Mouse (Mus musculus) hindbrain, embryonic 13.5 days (tissue): Measurements from ENCODE around the gene Ube2e1. TPM values are rescaled to one million over a fixed set of nuclear protein-coding genes. Genes with fewer than 3 reads are reported as not detected.

Experiments used
- ATAC-seq: fragments of 200-750 bp; cut with Nextera tagmentation; 2 replicates; pipeline ENCODE4 v1.8.0; 2017; ENCODE audit warnings: moderate TSS enrichment; ENCODE audit not compliant: low FRiP score
- H3K27ac ChIP-seq: fragments of 300-500 bp; sonication (generic); 2 replicates; pipeline ENCODE4 v1.5.1; 2015; ENCODE audit warnings: inconsistent platforms, mild to moderate bottlenecking, moderate library complexity
- H3K27me3 ChIP-seq: fragments of 300-500 bp; sonication (generic); 2 replicates; pipeline ENCODE4 v1.6.1; 2015; ENCODE audit warnings: mild to moderate bottlenecking, inconsistent platforms
- H3K36me3 ChIP-seq: fragments of 300-500 bp; sonication (generic); 2 replicates; pipeline ENCODE4 v1.6.1; 2015; ENCODE audit warnings: mild to moderate bottlenecking, inconsistent platforms
- H3K4me1 ChIP-seq: fragments of 300-500 bp; sonication (generic); replicated peaks from 2 replicates; pipeline ENCODE4 v1.6.1; 2015; ENCODE audit warnings: inconsistent platforms
- H3K4me2 ChIP-seq: fragments of 300-500 bp; sonication (generic); 2 replicates; pipeline ENCODE4 v1.6.1; 2015; ENCODE audit warnings: inconsistent platforms, mild to moderate bottlenecking, moderate library complexity
- H3K4me3 ChIP-seq: fragments of 300-500 bp; sonication (generic); 2 replicates; pipeline ENCODE4 v1.5.1; 2015; ENCODE audit warnings: mild to moderate bottlenecking, inconsistent platforms
- H3K9ac ChIP-seq: fragments of 300-500 bp; sonication (generic); 2 replicates; pipeline ENCODE4 v1.6.1; 2015; ENCODE audit warnings: mild to moderate bottlenecking, inconsistent platforms
- H3K9me3 ChIP-seq: fragments of 300-500 bp; sonication (generic); 2 replicates; pipeline ENCODE4 v1.6.1; 2016; ENCODE audit warnings: inconsistent platforms
- WGBS: fragments of 180-500 bp; shearing (Covaris S2); methylation state at CpG from one replicate; pipeline ENCODE4 v1.1.7; 2015; 5-methylcytosine and 5-hydroxymethylcytosine counted together
- polyA plus RNA-seq: library from polyadenylated mRNA; unstranded; fragments of >200 nt; fragmentation: Nextera tagmentation; extraction: Ambion mirVana; gene quantifications from 2 replicates; pipeline ENCODE4 v1.2.1, GENCODE M21; 2015

The Ube2e1 gene
- polyA plus RNA-seq, 1 experiment from 2014 or later, result 228 TPM

- no peaks in the 10 kb centered on the region for H3K27me3 ChIP-seq
- 0 out of 2 replicates have a peak, but pooled peaks have one; percentile 8 for ATAC-seq
- no peaks in the 10 kb centered on the region for H3K9me3 ChIP-seq
- no peak overlapping the region for H3K9ac ChIP-seq
- H3K36me3 ChIP-seq, result peaks cover 8% of the 10 kb centered on the region; the same call in 1 of the 2 replicates
- no peak overlapping the region for H3K27ac ChIP-seq
- 87% methylated on average over 3 of the region's 3 CpGs for WGBS
- H3K4me1 ChIP-seq, result 0 out of 2 replicates have a peak, but pooled peaks cover 4% of the 10 kb centered on the region
- H3K4me2 ChIP-seq, result no peak overlapping the region
- H3K4me3 ChIP-seq, result no peak overlapping the region
These were observed 28.9 kb downstream of the Ube2e1 start for GRCm38 (mm10) chr14:18302750-18303149.

GRCm38 (mm10) chr14:18301591-18301990 lies 30.1 kb downstream of the Ube2e1 start:
- Histone ChIP-seq H3K36me3 (peaks cover 8% of the 10 kb centered on the region; the same call in 1 of the 2 replicates), H3K4me1 (0 out of 2 replicates have a peak, but pooled peaks cover 4% of the 10 kb centered on the region), H3K9me3 (no peaks in the 10 kb centered on the region), H3K27me3 (no peaks in the 10 kb centered on the region), H3K9ac (no peak overlapping the region), H3K4me3 (no peak overlapping the region), H3K27ac (no peak overlapping the region), H3K4me2 (no peak overlapping the region)
- 85% methylated on average over 3 of the region's 3 CpGs for WGBS
- ATAC-seq, result no peak

DNA sequence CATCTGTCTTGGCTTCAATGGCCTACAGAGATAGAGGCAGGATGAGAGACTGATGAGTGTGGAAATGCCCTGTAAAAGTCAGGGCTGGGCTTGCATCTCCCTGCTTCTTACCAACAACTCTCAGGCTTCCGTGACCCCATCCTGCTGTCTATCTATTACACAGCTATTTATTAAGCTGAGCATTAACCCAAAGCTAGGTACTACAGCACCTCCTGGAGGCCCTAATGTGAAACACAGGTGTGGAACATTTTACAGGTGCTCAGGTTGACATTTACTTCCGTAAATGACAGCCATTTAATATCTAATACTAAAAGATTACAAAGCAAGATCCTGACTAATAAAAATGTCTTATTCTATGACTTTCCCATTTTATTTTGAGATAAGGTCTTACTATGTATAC lies 31.0 kb downstream of the Ube2e1 start:
- Histone ChIP-seq H3K4me3 (no peak overlapping the region), H3K4me2 (no peak overlapping the region), H3K4me1 (0 out of 2 replicates have a peak, but pooled peaks cover 4% of the 10 kb centered on the region), H3K27ac (no peak overlapping the region), H3K36me3 (peaks cover 3% of the 10 kb centered on the region; the same call in 1 of the 2 replicates), H3K9me3 (no peaks in the 10 kb centered on the region), H3K27me3 (no peaks in the 10 kb centered on the region), H3K9ac (no peak overlapping the region)
- WGBS, result 94% methylated on average over 2 of the region's 2 CpGs
- ATAC-seq, result no peak

- H3K36me3 ChIP-seq, result no peaks in the 10 kb centered on the region
- ATAC-seq, result no peak
- H3K9me3 ChIP-seq, result no peaks in the 10 kb centered on the region
- H3K9ac ChIP-seq, result no peak overlapping the region
- 92% methylated on average over 2 of the region's 2 CpGs for WGBS
- no peak overlapping the region for H3K4me2 ChIP-seq
- no peak overlapping the region for H3K4me3 ChIP-seq
- no peaks in the 10 kb centered on the region for H3K27me3 ChIP-seq
- H3K27ac ChIP-seq, result no peak overlapping the region
- 0 out of 2 replicates have a peak, but pooled peaks cover 4% of the 10 kb centered on the region for H3K4me1 ChIP-seq
These were observed 32.8 kb downstream of the Ube2e1 start for GRCm38 (mm10) chr14:18298874-18299273.

- WGBS, result 93% methylated on average over 2 of the region's 2 CpGs
- no peak overlapping the region for H3K9ac ChIP-seq
- H3K27me3 ChIP-seq, result no peaks in the 10 kb centered on the region
- H3K36me3 ChIP-seq, result no peaks in the 10 kb centered on the region
- no peak overlapping the region for H3K27ac ChIP-seq
- ATAC-seq, result no peak
- H3K4me3 ChIP-seq, result no peak overlapping the region
- H3K9me3 ChIP-seq, result no peaks in the 10 kb centered on the region
- H3K4me2 ChIP-seq, result no peak overlapping the region
- H3K4me1 ChIP-seq, result 0 out of 2 replicates have a peak, but pooled peaks cover 4% of the 10 kb centered on the region
These were observed 34.2 kb downstream of the Ube2e1 start for GRCm38 (mm10) chr14:18297441-18297840.

- no peak overlapping the region for H3K4me3 ChIP-seq
- no peaks in the 10 kb centered on the region for H3K9me3 ChIP-seq
- no peaks in the 10 kb centered on the region for H3K4me1 ChIP-seq
- H3K9ac ChIP-seq, result no peak overlapping the region
- H3K27me3 ChIP-seq, result no peaks in the 10 kb centered on the region
- H3K36me3 ChIP-seq, result no peaks in the 10 kb centered on the region
- 91% methylated on average over 3 of the region's 3 CpGs for WGBS
- H3K4me2 ChIP-seq, result no peak overlapping the region
- no peak for ATAC-seq
- H3K27ac ChIP-seq, result no peak overlapping the region
These were observed 39.1 kb downstream of the Ube2e1 start for GRCm38 (mm10) chr14:18292578-18292977.

DNA sequence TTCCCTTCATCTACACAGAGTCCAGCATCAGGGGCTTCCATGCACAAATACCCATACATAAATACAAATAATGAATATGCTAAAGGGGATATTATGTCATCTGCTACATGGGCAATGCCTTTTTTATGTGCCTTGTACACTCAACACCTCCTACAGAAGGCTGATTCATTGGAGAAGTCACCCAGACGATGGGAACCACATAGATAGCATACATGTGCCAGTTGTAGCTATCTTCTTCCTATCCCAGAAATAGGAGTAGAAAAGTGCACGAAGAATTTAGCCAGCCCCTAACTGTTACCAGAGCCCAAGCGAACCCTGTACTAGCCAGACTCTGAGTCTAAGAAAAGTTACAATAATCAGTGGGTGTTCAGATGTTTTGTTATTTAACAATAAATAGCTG lies 39.5 kb downstream of the Ube2e1 start:
- Histone ChIP-seq H3K27me3 (no peaks in the 10 kb centered on the region), H3K9me3 (no peaks in the 10 kb centered on the region), H3K27ac (no peak overlapping the region), H3K4me3 (no peak overlapping the region), H3K9ac (no peak overlapping the region), H3K4me2 (no peak overlapping the region), H3K4me1 (no peaks in the 10 kb centered on the region), H3K36me3 (no peaks in the 10 kb centered on the region)
- WGBS, result 91% methylated on average over 3 of the region's 3 CpGs
- ATAC-seq, result no peak

- ATAC-seq, result no peak
- 84% methylated on average over 2 of the region's 2 CpGs for WGBS
- Histone ChIP-seq H3K4me1 (no peaks in the 10 kb centered on the region), H3K9ac (no peak overlapping the region), H3K4me3 (no peak overlapping the region), H3K27ac (no peak overlapping the region), H3K27me3 (no peaks in the 10 kb centered on the region), H3K36me3 (peaks cover 3% of the 10 kb centered on the region; the same call in 1 of the 2 replicates), H3K9me3 (no peaks in the 10 kb centered on the region), H3K4me2 (no peak overlapping the region)
These were observed 44.3 kb downstream of the Ube2e1 start for GRCm38 (mm10) chr14:18287391-18287790.

DNA sequence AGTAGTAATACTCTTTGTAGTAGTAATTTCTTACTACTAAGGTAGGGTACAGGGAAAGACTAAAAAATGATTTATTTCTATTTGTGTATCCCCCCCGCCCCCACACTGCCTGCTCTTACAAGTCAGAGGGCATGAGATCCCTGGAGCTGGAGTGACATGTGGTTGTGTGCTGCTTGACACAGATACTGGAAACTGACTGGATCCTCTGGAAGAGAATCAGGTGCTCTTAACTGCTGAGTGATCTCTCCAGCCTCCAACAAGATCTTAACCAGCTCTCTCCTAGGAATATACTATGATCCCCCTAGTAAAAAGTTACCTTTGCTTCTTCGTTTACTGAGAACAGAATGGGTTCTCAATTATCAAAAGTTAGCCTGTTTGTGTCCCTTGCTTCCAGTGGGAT lies 45.2 kb downstream of the Ube2e1 start:
- no peak for ATAC-seq
- no peaks in the 10 kb centered on the region for H3K27me3 ChIP-seq
- H3K27ac ChIP-seq, result no peak overlapping the region
- no peak overlapping the region for H3K9ac ChIP-seq
- H3K4me2 ChIP-seq, result no peak overlapping the region
- no peaks in the 10 kb centered on the region for H3K4me1 ChIP-seq
- peaks cover 10% of the 10 kb centered on the region; the same call in 1 of the 2 replicates for H3K36me3 ChIP-seq
- no peak overlapping the region for H3K4me3 ChIP-seq
- 93% methylated on average over 2 of the region's 2 CpGs for WGBS
- H3K9me3 ChIP-seq, result no peaks in the 10 kb centered on the region

DNA sequence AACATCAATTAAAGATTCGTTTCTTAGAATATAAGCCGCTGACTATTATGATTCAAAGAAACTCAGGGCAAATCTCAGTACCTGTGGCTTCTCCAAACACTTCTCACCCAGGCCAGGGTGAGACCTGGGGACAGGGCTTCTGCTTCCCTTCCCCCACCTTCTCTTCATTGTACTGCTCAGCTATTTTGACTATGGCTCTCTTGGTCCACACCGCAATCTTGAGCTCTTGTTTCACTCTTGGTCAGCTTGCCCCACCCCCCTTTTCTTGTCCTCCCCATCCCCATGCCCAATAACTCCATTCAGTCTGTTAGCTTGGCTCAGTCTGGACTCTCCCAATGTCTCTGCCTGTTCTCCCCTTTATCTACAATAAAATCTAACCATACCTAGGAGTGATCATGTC lies 46.2 kb downstream of the Ube2e1 start:
- Histone ChIP-seq H3K4me2 (no peak overlapping the region), H3K9ac (no peak overlapping the region), H3K4me1 (0 out of 2 replicates have a peak, but pooled peaks cover under 1% of the 10 kb centered on the region), H3K9me3 (no peaks in the 10 kb centered on the region), H3K27me3 (no peaks in the 10 kb centered on the region), H3K36me3 (peaks cover 14% of the 10 kb centered on the region), H3K27ac (no peak overlapping the region), H3K4me3 (no peak overlapping the region)
- WGBS, result 97% methylated on average over 3 of the region's 3 CpGs
- ATAC-seq, result no peak

- peak; percentile 36; the same call in 1 of the 2 replicates for ATAC-seq
- WGBS, result 86% methylated on average over 2 of the region's 2 CpGs
- Histone ChIP-seq H3K4me2 (no peak overlapping the region), H3K36me3 (peaks cover 20% of the 10 kb centered on the region), H3K27ac (no peak overlapping the region), H3K9ac (no peak overlapping the region), H3K27me3 (no peaks in the 10 kb centered on the region), H3K4me3 (no peak overlapping the region), H3K4me1 (0 out of 2 replicates have a peak, but pooled peaks cover 2% of the 10 kb centered on the region), H3K9me3 (no peaks in the 10 kb centered on the region)
These were observed 47.1 kb downstream of the Ube2e1 start for GRCm38 (mm10) chr14:18284581-18284980.

GRCm38 (mm10) chr14:18280375-18280774 lies 51.3 kb downstream of the Ube2e1 start:
- Histone ChIP-seq H3K9me3 (no peaks in the 10 kb centered on the region), H3K4me1 (0 out of 2 replicates have a peak, but pooled peaks cover 2% of the 10 kb centered on the region), H3K27ac (no peak overlapping the region), H3K9ac (no peak overlapping the region), H3K4me3 (no peak overlapping the region), H3K27me3 (no peaks in the 10 kb centered on the region), H3K4me2 (no peak overlapping the region), H3K36me3 (peaks cover 53% of the 10 kb centered on the region)
- 74% methylated on average over 5 of the region's 5 CpGs for WGBS
- no peak for ATAC-seq

GRCm38 (mm10) chr14:18274526-18274925 lies 57.1 kb downstream of the Ube2e1 start:
- H3K36me3 ChIP-seq, result peaks cover 32% of the 10 kb centered on the region
- H3K4me1 ChIP-seq, result peaks cover 11% of the 10 kb centered on the region
- no peak overlapping the region for H3K4me2 ChIP-seq
- no peak overlapping the region for H3K27ac ChIP-seq
- no peak for ATAC-seq
- H3K27me3 ChIP-seq, result no peaks in the 10 kb centered on the region
- no peaks in the 10 kb centered on the region for H3K9me3 ChIP-seq
- no peak overlapping the region for H3K9ac ChIP-seq
- no peak overlapping the region for H3K4me3 ChIP-seq
- 82% methylated on average over 1 of the region's 1 CpGs for WGBS
